Mouse (Mus musculus) myocyte (in vitro differentiated cells): Measurements from ENCODE around the gene Olfr642.

Experiments
- E2F4 ChIP-seq: IDR thresholded peaks from one replicate; pipeline ENCODE4 v1.6.1; 2011; ENCODE audit warnings: mild to moderate bottlenecking, control low read depth, moderate library complexity; ENCODE audit not compliant: insufficient read depth
- MAX ChIP-seq: IDR thresholded peaks from one replicate; pipeline ENCODE4 v1.6.1; 2011; ENCODE audit warnings: low read depth, mild to moderate bottlenecking, control low read depth

DNA sequence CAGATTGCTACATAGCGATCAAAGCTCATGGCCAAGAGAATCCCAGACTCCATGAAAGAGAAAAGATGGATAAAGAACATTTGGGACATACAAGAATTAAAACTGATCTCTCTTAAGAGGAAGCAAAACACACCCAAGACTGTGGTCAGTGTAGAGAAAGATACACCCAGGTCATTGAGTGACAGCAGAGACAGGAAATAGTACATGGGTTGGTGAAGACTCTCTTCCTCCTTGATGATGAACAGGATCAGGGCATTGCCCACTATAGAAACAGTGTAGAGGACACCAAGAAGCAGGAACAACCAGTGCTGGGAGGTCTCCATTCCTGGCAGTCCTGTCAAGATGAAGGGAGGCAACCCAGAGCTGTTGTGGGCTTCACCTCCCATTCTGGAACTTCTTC is 6.7 kb upstream of the Olfr642 start:
- no peak for TF ChIP-seq E2F4
- no peak for TF ChIP-seq MAX
